Mouse (Mus musculus) liver, embryonic 14.5 days (tissue): ENCODE measurements around the gene Aldh1a3. TPM values are rescaled to one million over a fixed set of nuclear protein-coding genes. Genes with fewer than 3 reads are reported as not detected.

Source experiments
- ATAC-seq: fragments of 200-750 bp; cut with Nextera tagmentation; 2 replicates; pipeline ENCODE4 v1.8.0; 2017; ENCODE audit warnings: moderate number of reproducible peaks, mild to moderate bottlenecking, moderate library complexity; ENCODE audit not compliant: insufficient read depth
- DNase-seq, 3 experiments: peaks; one replicate each; pipeline ENCODE4 v3.0.0-alpha.2; 2012 to 2013; ENCODE audit warnings: low read depth in 3 of 3, low spot score in 3 of 3
- H3K27ac ChIP-seq: fragments of 300-500 bp; sonication (generic); 2 replicates; pipeline ENCODE4 v1.5.1; 2014; ENCODE audit warnings: moderate library complexity, mild to moderate bottlenecking, control low read depth, inconsistent platforms
- H3K27me3 ChIP-seq: fragments of 300-500 bp; sonication (generic); 2 replicates; pipeline ENCODE4 v1.6.1; 2014; ENCODE audit warnings: mild to moderate bottlenecking, low read length, moderate library complexity; ENCODE audit not compliant: control insufficient read depth, insufficient read depth
- H3K36me3 ChIP-seq: fragments of 300-500 bp; sonication (generic); replicated peaks from 2 replicates; pipeline ENCODE4 v1.6.1; 2014; ENCODE audit warnings: low read depth; ENCODE audit not compliant: control insufficient read depth, insufficient read depth
- H3K4me1 ChIP-seq, 2 experiments: fragments of 200-500 bp in 1 of 2; fragments of 300-500 bp in 1 of 2; sonication (generic) in 1 of 2; replicated peaks; 2 replicates each; pipeline ENCODE4 v1.6.1; 2012 to 2014; ENCODE audit warnings: antibody characterized with exemption in 1 of 2, inconsistent platforms in 1 of 2, low read length in 1 of 2; ENCODE audit not compliant: control insufficient read depth in 2 of 2, insufficient read depth in 2 of 2
- H3K4me2 ChIP-seq: fragments of 300-500 bp; sonication (generic); 2 replicates; pipeline ENCODE4 v1.6.1; 2014; ENCODE audit warnings: low read depth, mild to moderate bottlenecking, control low read depth, moderate library complexity
- H3K4me3 ChIP-seq, 2 experiments: fragments of 200-500 bp in 1 of 2; fragments of 300-500 bp in 1 of 2; sonication (generic) in 1 of 2; 2 replicates each; pipeline ENCODE4 v1.5.1; 2012 to 2014; ENCODE audit warnings: low read depth in 2 of 2, low read length in 2 of 2, mild to moderate bottlenecking in 2 of 2, control low read depth in 1 of 2, inconsistent platforms in 1 of 2, moderate library complexity in 1 of 2; ENCODE audit not compliant: insufficient read depth in 1 of 2
- H3K9ac ChIP-seq: fragments of 300-500 bp; sonication (generic); replicated peaks from 2 replicates; pipeline ENCODE4 v1.6.1; 2014; ENCODE audit warnings: mild to moderate bottlenecking, control low read depth, moderate library complexity
- H3K9me3 ChIP-seq: fragments of 300-500 bp; sonication (generic); 2 replicates; pipeline ENCODE4 v1.6.1; 2016; ENCODE audit warnings: low read length, mixed read lengths; ENCODE audit not compliant: control insufficient read depth
- CTCF ChIP-seq: IDR thresholded peaks from 2 replicates; pipeline ENCODE4 v1.5.1; 2016; ENCODE audit warnings: antibody characterized with exemption, low read depth, control low read depth
- EP300 ChIP-seq: IDR thresholded peaks from 2 replicates; pipeline ENCODE4 v1.6.1; 2016; ENCODE audit warnings: antibody characterized with exemption, low read depth
- WGBS: fragments of 180-500 bp; shearing (Covaris S2); extraction: QIAGEN DNeasy Blood & Tissue Kit; methylation state at CpG from one replicate; pipeline ENCODE4 v1.1.7; 2014; ENCODE audit not compliant: insufficient replicate concordance; 5-methylcytosine and 5-hydroxymethylcytosine counted together
- microRNA-seq: library from miRNA; unstranded; fragments of <30 nt; microRNA quantifications from one replicate; pipeline ENCODE4, GENCODE M21; 2016
- polyA plus RNA-seq, 2 experiments: library from polyadenylated mRNA; depleted of rRNA in 1 of 2; stranded (reverse) in 1 of 2; unstranded in 1 of 2; fragments of >200 nt; fragmentation: Nextera tagmentation in 1 of 2; extraction: Ambion mirVana in 1 of 2; gene quantifications; 2 replicates each; pipeline versions ENCODE4 v1.2.1 to v1.2.3; 2012 to 2014

The Aldh1a3 gene
- polyA plus RNA-seq, 2 experiments, result 0.25 to 0.88 TPM

DNA sequence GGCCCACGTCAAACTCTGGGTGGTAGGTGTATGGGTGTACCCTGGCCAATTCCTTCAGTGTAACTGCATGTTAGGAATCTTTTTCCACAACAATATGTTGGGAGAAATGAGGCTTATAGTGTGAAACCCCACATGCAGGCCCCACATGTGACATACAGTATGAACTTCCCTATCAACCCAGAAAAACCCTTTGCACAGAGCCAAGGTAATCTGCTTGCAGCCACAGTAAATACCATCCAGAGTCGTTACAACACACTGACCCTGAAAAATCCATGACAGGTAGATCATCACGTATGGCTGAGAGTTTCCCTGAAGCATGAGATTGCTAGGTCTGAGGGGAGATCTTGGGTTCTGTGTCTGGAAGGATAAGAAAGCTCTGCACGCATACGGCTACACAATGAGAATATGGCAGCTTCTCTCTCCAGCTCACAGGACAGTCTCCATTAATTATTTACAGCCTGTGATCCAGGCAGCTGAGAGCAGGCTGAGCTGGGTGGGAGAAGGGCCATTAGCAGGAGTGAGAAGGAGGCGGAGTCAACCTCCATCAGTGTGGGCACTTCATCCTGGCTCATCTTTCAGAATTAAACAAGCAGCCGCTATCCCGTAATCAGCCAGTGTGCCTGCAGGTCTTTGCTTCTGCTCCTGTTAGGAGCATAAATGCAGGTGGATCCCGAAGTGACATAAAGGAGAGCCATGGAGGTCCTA, 80.2 kb downstream of the Aldh1a3 start:
- H3K36me3 ChIP-seq, result no peaks in the 10 kb centered on the region
- ATAC-seq (no peak), DNase-seq (no peak)
- TF ChIP-seq CTCF, result no peak
- TF ChIP-seq EP300, result no peak
- H3K4me2 ChIP-seq, result no peak overlapping the region
- WGBS, result 61% methylated on average over 9 of the region's 9 CpGs
- no peak overlapping the region for H3K4me3 ChIP-seq
- H3K27me3 ChIP-seq, result no peaks in the 10 kb centered on the region
- H3K9me3 ChIP-seq, result no peaks in the 10 kb centered on the region
- H3K27ac ChIP-seq, result no peak overlapping the region
- 0 out of 4 replicates have a peak, but pooled peaks cover 0 to 2% of the 10 kb centered on the region in 2 experiments for H3K4me1 ChIP-seq
- H3K9ac ChIP-seq, result no peak overlapping the region

DNA sequence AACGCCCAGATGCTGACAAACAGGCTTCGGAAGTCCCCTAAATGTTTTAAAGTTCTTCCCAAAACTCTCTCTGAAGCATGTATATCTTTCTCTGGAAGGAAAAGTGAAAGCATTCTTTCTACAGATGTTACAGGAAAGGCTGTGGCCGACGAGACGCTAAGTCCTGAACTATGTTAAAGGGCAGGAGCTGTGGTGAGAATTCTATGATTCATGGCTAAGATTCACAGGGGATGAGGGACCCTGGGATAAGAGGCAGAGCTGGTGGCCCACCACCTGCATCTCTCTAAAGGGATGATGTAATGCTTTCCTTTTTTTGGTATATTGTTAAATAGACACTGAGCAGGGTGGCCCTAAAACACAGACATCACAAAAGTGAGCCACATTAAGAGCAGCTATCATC, 84.0 kb downstream of the Aldh1a3 start:
- Histone ChIP-seq H3K27ac (no peak overlapping the region), H3K27me3 (no peaks in the 10 kb centered on the region), H3K9me3 (no peaks in the 10 kb centered on the region), H3K9ac (no peak overlapping the region), H3K4me1 (0 out of 4 replicates have a peak, but pooled peaks cover 0 to 6% of the 10 kb centered on the region in 2 experiments), H3K4me2 (no peak overlapping the region), H3K36me3 (no peaks in the 10 kb centered on the region), H3K4me3 (no peak overlapping the region)
- DNase-seq (no peak), ATAC-seq (no peak)
- WGBS, result 66% methylated on average over 5 of the region's 5 CpGs
- no peak for TF ChIP-seq CTCF
- TF ChIP-seq EP300, result no peak

DNA sequence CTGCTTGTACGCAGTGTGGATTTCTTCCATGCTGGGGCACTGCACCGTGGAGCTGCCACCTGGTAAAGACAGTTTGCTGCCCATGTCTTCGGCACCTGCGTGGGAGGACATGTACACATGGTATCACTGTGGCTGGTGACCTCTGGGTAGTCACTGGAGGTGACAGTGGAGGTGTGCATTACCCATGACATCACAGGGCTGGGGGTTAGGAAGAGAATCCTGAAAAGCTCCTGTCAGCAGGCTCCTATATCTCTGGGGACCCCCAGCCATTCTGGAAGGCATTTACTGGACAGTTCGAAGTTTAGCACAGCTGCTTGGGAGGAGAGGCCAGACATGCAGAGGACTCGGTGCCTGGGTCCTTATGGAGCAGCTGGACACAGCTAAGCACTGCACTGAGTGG, 84.5 kb downstream of the Aldh1a3 start:
- H3K27ac ChIP-seq, result no peak overlapping the region
- 69% methylated on average over 6 of the region's 6 CpGs for WGBS
- TF ChIP-seq CTCF, result no peak
- no peak for TF ChIP-seq EP300
- DNase-seq (no peak), ATAC-seq (no peak)
- H3K4me2 ChIP-seq, result no peak overlapping the region
- H3K4me1 ChIP-seq, result 0 out of 4 replicates have a peak, but pooled peaks cover 0 to 6% of the 10 kb centered on the region in 2 experiments
- H3K9ac ChIP-seq, result no peak overlapping the region
- H3K4me3 ChIP-seq, result no peak overlapping the region
- H3K36me3 ChIP-seq, result no peaks in the 10 kb centered on the region
- H3K9me3 ChIP-seq, result no peaks in the 10 kb centered on the region
- H3K27me3 ChIP-seq, result no peaks in the 10 kb centered on the region

DNA sequence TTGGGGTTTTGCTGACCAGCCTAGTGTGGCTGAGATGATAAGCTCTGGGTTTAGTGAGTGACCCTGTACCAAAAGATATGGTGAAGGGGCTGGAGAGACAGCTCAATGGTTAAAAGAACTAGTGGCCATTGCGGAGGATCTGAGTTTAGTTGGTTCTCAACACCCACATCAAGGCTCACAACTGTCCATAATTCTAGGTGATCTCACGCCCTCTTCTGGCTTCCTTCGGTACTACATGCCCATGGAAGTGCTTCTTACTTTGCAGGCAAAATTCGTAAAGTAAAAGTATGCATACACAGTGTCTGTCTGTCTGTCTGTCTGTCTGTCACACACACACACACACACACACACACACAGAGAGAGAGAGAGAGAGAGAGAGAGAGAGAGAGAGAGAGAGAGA, 85.0 kb downstream of the Aldh1a3 start:
- H3K27me3 ChIP-seq, result no peaks in the 10 kb centered on the region
- H3K4me3 ChIP-seq, result no peak overlapping the region
- no peak overlapping the region for H3K4me2 ChIP-seq
- ATAC-seq (no peak), DNase-seq (peak in 2 of 3 experiments; percentile 20 to 32)
- H3K9ac ChIP-seq, result no peak overlapping the region
- H3K9me3 ChIP-seq, result no peaks in the 10 kb centered on the region
- H3K4me1 ChIP-seq, result 0 out of 4 replicates have a peak, but pooled peaks cover 0 to 4% of the 10 kb centered on the region in 2 experiments
- no peak overlapping the region for H3K27ac ChIP-seq
- H3K36me3 ChIP-seq, result no peaks in the 10 kb centered on the region
- 37% methylated on average over 4 of the region's 4 CpGs for WGBS
- TF ChIP-seq EP300, result no peak
- peak; percentile 76 for TF ChIP-seq CTCF

Small RNA genes within 50 kb of the gene (microRNA-seq; reads per million reads assigned to microRNA genes)
- not detected for gene Mir7057

Other genes starting within 250 kb of the Aldh1a3 start
- gene Gm10974, start 61.6 kb downstream of the Aldh1a3 start, polyA plus RNA-seq (2012; rRNA removed), result not detected in 2 replicates
- gene Gm10974, start 61.6 kb downstream of the Aldh1a3 start, polyA plus RNA-seq (2014; fragmentation: Nextera tagmentation; extraction: Ambion mirVana), result not detected in 2 replicates
- 3.1 and 3.3 TPM in 2 replicates for gene Lrrk1, start 39.2 kb downstream of the Aldh1a3 start, polyA plus RNA-seq (2012; rRNA removed)
- 2.3 and 3.0 TPM in 2 replicates for gene Lrrk1, start 39.2 kb downstream of the Aldh1a3 start, polyA plus RNA-seq (2014; fragmentation: Nextera tagmentation; extraction: Ambion mirVana)